In genomic region chr1:133252251-133252650, GRCm38 (mm10) we compare ENCODE assay signal across 15 mouse cellular contexts. TPM values are rescaled to one million over a fixed set of nuclear protein-coding genes. Genes with fewer than 3 reads are reported as not detected.
DNase-seq lines count a peak whose midpoint lies in the region; ATAC-seq and TF ChIP-seq lines count a peak whose summit lies in the region.
"Had no signal": no experiment of that assay in that cellular context is flagged by ENCODE, and none has a peak within 500 bp of the region (broad histone marks: within the 10 kb centered on the region; RNA-seq: fewer than 3 reads in every experiment).

No protein-coding gene starts in this region.

- TF ChIP-seq POLR2A in small intestine, adult 2 months (IDR thresholded peaks at IDR 0.05; ENCODE audit: low read depth, low read length): no peak

- peaks cover 72% of the 10 kb centered on the region for H3K4me1 ChIP-seq in hindbrain, embryonic 10.5 days (replicated peaks)
- H3K4me1 ChIP-seq in hindbrain, embryonic 16.5 days (ENCODE audit: control insufficient read depth, insufficient read depth, low read depth, low read length): peaks cover 47% of the 10 kb centered on the region
- peaks cover 4% of the 10 kb centered on the region; the same call in 1 of the 2 replicates for H3K4me1 ChIP-seq in lung, postnatal 0 days (ENCODE audit: insufficient read depth, low read depth, low read length)
- peaks cover 66% of the 10 kb centered on the region for H3K4me1 ChIP-seq in intestine, embryonic 14.5 days (replicated peaks; ENCODE audit: control insufficient read depth, insufficient read depth, low read length)
- peaks cover 53% of the 10 kb centered on the region for H3K4me1 ChIP-seq in small intestine, adult 2 months (ENCODE audit: control insufficient read depth, insufficient read depth, insufficient read length, low read length)

- no peaks in the 10 kb centered on the region for H3K36me3 ChIP-seq in hindbrain, embryonic 10.5 days
- H3K36me3 ChIP-seq in hindbrain, embryonic 16.5 days (ENCODE audit: control insufficient read depth, insufficient read depth, low read length): no peaks in the 10 kb centered on the region
- H3K36me3 ChIP-seq in lung, postnatal 0 days (ENCODE audit: insufficient read depth, low read length): no peaks in the 10 kb centered on the region
- no peaks in the 10 kb centered on the region for H3K36me3 ChIP-seq in intestine, embryonic 14.5 days (ENCODE audit: control insufficient read depth, insufficient read depth, low read length)
- H3K36me3 ChIP-seq in small intestine, adult 2 months (ENCODE audit: control insufficient read depth, insufficient read depth, low read length): peaks cover 10% of the 10 kb centered on the region; the same call in 1 of the 2 replicates
- H3K36me3 ChIP-seq: embryonic facial prominence, embryonic 12.5 days; limb, embryonic 13.5 days had no signal

- no peak for TF ChIP-seq EP300 in lung, postnatal 0 days (IDR thresholded peaks at IDR 0.05)

- no peaks in the 10 kb centered on the region for H3K9me3 ChIP-seq in hindbrain, embryonic 10.5 days
- no peaks in the 10 kb centered on the region for H3K9me3 ChIP-seq in hindbrain, embryonic 16.5 days (ENCODE audit: control insufficient read depth, low read length)
- H3K9me3 ChIP-seq in lung, postnatal 0 days (ENCODE audit: low read length): no peaks in the 10 kb centered on the region
- H3K9me3 ChIP-seq in intestine, embryonic 14.5 days (ENCODE audit: control insufficient read depth, low read length): no peaks in the 10 kb centered on the region
- H3K9me3 ChIP-seq: embryonic facial prominence, embryonic 12.5 days; forebrain, embryonic 13.5 days; limb, embryonic 13.5 days had no signal

- peak overlapping the region; percentile 53; the same call in 1 of the 2 replicates for H3K27ac ChIP-seq in hindbrain, embryonic 10.5 days
- no peak overlapping the region for H3K27ac ChIP-seq in hindbrain, embryonic 16.5 days (ENCODE audit: low read depth, low read length)
- H3K27ac ChIP-seq in lung, postnatal 0 days (ENCODE audit: low read length): peak overlapping the region; percentile 43; the same call in 1 of the 2 replicates
- peak overlapping the region; percentile 90 for H3K27ac ChIP-seq in intestine, embryonic 14.5 days (ENCODE audit: low read depth)
- peak overlapping the region; percentile 58 for H3K27ac ChIP-seq in small intestine, adult 2 months (ENCODE audit: insufficient read depth, low read depth, low read length)
- H3K27ac ChIP-seq: embryonic facial prominence, embryonic 12.5 days; forebrain, embryonic 13.5 days; limb, embryonic 13.5 days had no signal

- H3K27me3 ChIP-seq in hindbrain, embryonic 10.5 days (ENCODE audit: insufficient read depth, poor library complexity, severe bottlenecking): peaks cover 11% of the 10 kb centered on the region
- no peaks in the 10 kb centered on the region for H3K27me3 ChIP-seq in hindbrain, embryonic 16.5 days (replicated peaks; ENCODE audit: control insufficient read depth, insufficient read depth, low read length)
- no peaks in the 10 kb centered on the region for H3K27me3 ChIP-seq in lung, postnatal 0 days (replicated peaks; ENCODE audit: insufficient read depth, low read length)
- H3K27me3 ChIP-seq in intestine, embryonic 14.5 days (replicated peaks; ENCODE audit: control insufficient read depth, insufficient read depth, low read length): no peaks in the 10 kb centered on the region
- H3K27me3 ChIP-seq in small intestine, adult 2 months (ENCODE audit: control insufficient read depth, insufficient read depth, low read length): no peaks in the 10 kb centered on the region
- H3K27me3 ChIP-seq: forebrain, embryonic 13.5 days had no signal

- no peak overlapping the region for H3K9ac ChIP-seq in hindbrain, embryonic 16.5 days (ENCODE audit: low read depth, low read length)
- H3K9ac ChIP-seq in lung, postnatal 0 days (replicated peaks; ENCODE audit: low read depth): no peak overlapping the region
- H3K9ac ChIP-seq in intestine, embryonic 14.5 days (ENCODE audit: low read length): no peak overlapping the region
- H3K9ac ChIP-seq: embryonic facial prominence, embryonic 12.5 days; forebrain, embryonic 13.5 days; limb, embryonic 13.5 days had no signal

- intact Hi-C loops in left cerebral cortex, postnatal 36 days (cut with DNase I): no loop called here

- WGBS in hindbrain, embryonic 10.5 days: 85% methylated on average over 3 of the region's 3 CpGs
- 89% methylated on average over 3 of the region's 3 CpGs for WGBS in hindbrain, embryonic 16.5 days
- WGBS in lung, postnatal 0 days: 80% methylated on average over 3 of the region's 3 CpGs
- 53% methylated on average over 3 of the region's 3 CpGs for WGBS in intestine, embryonic 14.5 days
- WGBS in small intestine, adult 2 months: 66% methylated on average over 3 of the region's 3 CpGs

- TF ChIP-seq CTCF in lung, postnatal 0 days (IDR thresholded peaks at IDR 0.05): no peak
- TF ChIP-seq CTCF in small intestine, adult 2 months (IDR thresholded peaks at IDR 0.05; ENCODE audit: extremely low read depth, insufficient read length, insufficient replicate concordance, low read depth, low read length): no peak

- no peak overlapping the region for H3K4me2 ChIP-seq in hindbrain, embryonic 16.5 days (ENCODE audit: low read length)
- no peak overlapping the region for H3K4me2 ChIP-seq in lung, postnatal 0 days (replicated peaks; ENCODE audit: low read depth, low read length)
- no peak overlapping the region for H3K4me2 ChIP-seq in intestine, embryonic 14.5 days (ENCODE audit: low read length)
- H3K4me2 ChIP-seq: embryonic facial prominence, embryonic 12.5 days; forebrain, embryonic 13.5 days; limb, embryonic 13.5 days had no signal

- no peak for ATAC-seq in hindbrain, embryonic 16.5 days
- ATAC-seq in lung, postnatal 0 days: no peak
- ATAC-seq in intestine, embryonic 14.5 days (replicated peaks; ENCODE audit: low FRiP score, low TSS enrichment, low read depth): no peak
- ATAC-seq: forebrain, embryonic 13.5 days had no signal

- DNase-seq in hindbrain, embryonic 10.5 days (ENCODE audit: low spot score): no peak
- DNase-seq in lung, postnatal 0 days (ENCODE audit: low spot score): no peak
- DNase-seq in lung, postnatal 25 days (ENCODE audit: low spot score): no peak
- DNase-seq in intestine, embryonic 14.5 days (ENCODE audit: low spot score): no peak
- no peak for DNase-seq in cerebellum, adult 11 months
- DNase-seq in left cerebral cortex, postnatal 36 days (ENCODE audit: low spot score in 2 of 2): no peak
- DNase-seq: cerebellum, adult 9-11 months; retina, postnatal 1 day had no signal

- no peak overlapping the region for H3K4me3 ChIP-seq in hindbrain, embryonic 10.5 days
- no peak overlapping the region for H3K4me3 ChIP-seq in hindbrain, embryonic 16.5 days (ENCODE audit: low read length)
- H3K4me3 ChIP-seq in lung, postnatal 0 days (ENCODE audit: low read depth, low read length): no peak overlapping the region
- no peak overlapping the region for H3K4me3 ChIP-seq in intestine, embryonic 14.5 days (ENCODE audit: low read depth, low read length)
- no peak overlapping the region for H3K4me3 ChIP-seq in small intestine, adult 2 months (ENCODE audit: low read depth, low read length)
- H3K4me3 ChIP-seq: embryonic facial prominence, embryonic 12.5 days; forebrain, embryonic 13.5 days; limb, embryonic 13.5 days had no signal

RNA-seq across cellular contexts. Expression of gene Golt1a, which starts 57.3 kb away (rescaled TPM):
- polyA plus RNA-seq in hindbrain, embryonic 10.5 days (2016; fragmentation: Nextera tagmentation; extraction: Ambion mirVana): not detected in 2 replicates
- polyA plus RNA-seq in hindbrain, embryonic 16.5 days (2015; fragmentation: Nextera tagmentation; extraction: Ambion mirVana): not detected in 2 replicates
- polyA plus RNA-seq in lung, postnatal 0 days (2015; fragmentation: Nextera tagmentation; extraction: Ambion mirVana): 0.26 and 1.2 TPM in 2 replicates
- polyA plus RNA-seq in intestine, embryonic 14.5 days (2014; fragmentation: Nextera tagmentation; extraction: Ambion mirVana): 5.0 and 12.8 TPM in 2 replicates
- polyA plus RNA-seq in small intestine, adult 2 months (2012; rRNA removed): 25.1 and 48.9 TPM in 2 replicates
- total RNA-seq in left cerebral cortex, postnatal 36 days (2021): 1 to 10 TPM in 1 of 2 experiments, under 1 TPM in 1; 0.48 to 2.0 TPM
- total RNA-seq: gastrocnemius, postnatal 25 days; layer of hippocampus, postnatal 25 days had no signal
- polyA plus RNA-seq: embryonic facial prominence, embryonic 12.5 days; forebrain, embryonic 13.5 days; limb, embryonic 13.5 days had no signal
